ENCODE assay signal across 8 mouse cellular contexts in the genomic region with DNA sequence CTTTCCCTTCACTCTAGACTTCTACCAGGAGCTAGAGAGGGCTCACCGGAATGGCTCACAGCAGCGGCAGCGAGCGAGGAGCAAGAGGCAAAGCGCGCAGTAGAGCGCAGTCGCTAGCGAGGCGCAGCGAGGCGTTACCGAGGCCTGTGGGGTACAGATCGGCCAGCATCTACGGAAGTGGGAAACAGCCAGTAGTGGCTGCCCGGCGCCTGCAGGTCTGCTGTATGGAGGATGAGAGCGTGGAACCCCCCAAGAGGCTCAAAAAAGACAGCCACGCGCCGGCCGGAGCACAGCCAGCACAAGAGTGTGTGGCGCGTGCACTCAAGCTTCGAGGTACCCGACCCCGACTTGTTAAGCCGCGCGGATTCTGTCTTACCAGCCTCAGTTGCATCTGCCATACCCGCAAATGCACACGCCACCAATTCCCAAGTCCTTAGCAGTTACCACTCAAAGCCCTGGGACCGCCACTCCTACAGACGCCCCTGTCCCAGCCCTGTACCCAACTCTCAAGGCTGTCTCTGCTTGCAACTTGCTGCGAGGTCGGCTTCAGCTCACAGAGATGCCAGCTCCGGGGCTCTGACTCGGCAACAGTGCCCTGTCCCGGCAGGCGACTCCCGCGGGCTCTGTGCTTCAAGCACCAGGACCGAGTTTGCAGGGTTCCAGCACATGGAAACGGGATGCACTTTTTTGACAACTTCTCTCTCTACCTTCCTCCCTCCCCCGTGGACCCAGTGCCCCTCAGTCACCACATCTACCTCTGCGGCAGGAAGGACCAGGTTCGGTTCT. TPM values are rescaled to one million over a fixed set of nuclear protein-coding genes. Genes with fewer than 3 reads are reported as not detected.
DNase-seq lines count a peak whose midpoint lies in the region; ATAC-seq and TF ChIP-seq lines count a peak whose summit lies in the region.

No protein-coding gene starts in this region.

- H3K9me3 ChIP-seq in heart, embryonic 11.5 days (replicated peaks; ENCODE audit: control insufficient read depth, low read length) = no peaks in the 10 kb centered on the region

- TF ChIP-seq CTCF in left cerebral cortex, adult 2 months (IDR thresholded peaks at IDR 0.05) = no peak

- peak; percentile 73 for TF ChIP-seq POLR2A in myocyte (IDR thresholded peaks at IDR 0.05; ENCODE audit: insufficient read length, low read depth)

- 0 out of 2 replicates have a peak overlapping the region, but pooled peaks have one; percentile 22 for H3K9ac ChIP-seq in heart, embryonic 11.5 days (ENCODE audit: low read depth, low read length)

- H3K36me3 ChIP-seq in heart, embryonic 11.5 days (ENCODE audit: control insufficient read depth, insufficient read depth, low read length) = no peaks in the 10 kb centered on the region
- H3K36me3 ChIP-seq in myocyte (ENCODE audit: control insufficient read depth, insufficient read depth) = no peaks in the 10 kb centered on the region

- intact Hi-C loops in heart, postnatal 25 days (cut with DNase I) = no loop called here
- intact Hi-C loops in left cerebral cortex, adult 2 months (cut with DNase I) = no loop called here

- H3K4me2 ChIP-seq in heart, embryonic 11.5 days = peak overlapping the region; percentile 96
- H3K4me2 ChIP-seq in myocyte (ENCODE audit: low read depth) = peak overlapping the region; percentile 77

- ATAC-seq in heart, embryonic 11.5 days (replicated peaks; ENCODE audit: insufficient number of reproducible peaks, low FRiP score, low TSS enrichment) = peak; percentile 43; the same call in 1 of the 2 replicates

- 1% methylated on average over 47 of the region's 47 CpGs for WGBS in heart, embryonic 11.5 days (ENCODE audit: insufficient replicate concordance)

- H3K27ac ChIP-seq in heart, embryonic 11.5 days (ENCODE audit: low read depth, low read length) = no peak overlapping the region
- H3K27ac ChIP-seq in left cerebral cortex, adult 2 months = no peak overlapping the region

- H3K4me1 ChIP-seq in heart, embryonic 11.5 days (ENCODE audit: control insufficient read depth, insufficient read depth, low read length) = peaks cover 5% of the 10 kb centered on the region

- no peak for DNase-seq in heart, postnatal 25 days (ENCODE audit: low spot score)
- peak; percentile 68 for DNase-seq in ZHBTc4 (ENCODE audit: low read depth, low spot score)
- peak; percentile 50 for DNase-seq in forelimb bud, embryonic 11.5 days (ENCODE audit: low read depth, low spot score)
- DNase-seq in left cerebral cortex, adult 2 months (ENCODE audit: extremely low spot score in 1 of 2, low spot score in 2 of 2) = peak; percentile 23 to 52
- no peak for DNase-seq in natural killer cell, adult 2 months (ENCODE audit: low spot score in 2 of 2)
- no peak for DNase-seq in adrenal gland, adult (ENCODE audit: inconsistent age in 2 of 2, low spot score in 1 of 2)

- peaks cover 43% of the 10 kb centered on the region for H3K79me2 ChIP-seq in myocyte (ENCODE audit: control insufficient read depth, insufficient read depth)

- peak overlapping the region; percentile 57 for H3K4me3 ChIP-seq in heart, embryonic 11.5 days (ENCODE audit: low read depth, low read length)
- peak overlapping the region; percentile 49 for H3K4me3 ChIP-seq in left cerebral cortex, adult 2 months
- H3K4me3 ChIP-seq in myocyte = peak overlapping the region; percentile 63

- peaks cover 50% of the 10 kb centered on the region for H3K27me3 ChIP-seq in heart, embryonic 11.5 days (ENCODE audit: control insufficient read depth, insufficient read depth, low read length)
- no peaks in the 10 kb centered on the region for H3K27me3 ChIP-seq in myocyte (ENCODE audit: control insufficient read depth, insufficient read depth, insufficient read length)

- peak overlapping the region; percentile 10 for H3ac ChIP-seq in myocyte (ENCODE audit: control insufficient read depth, insufficient read length)

TF ChIP-seq in myocyte, 11 proteins besides CTCF, POLR2A, EP300 and RAD21:
- TF ChIP-seq SRF (IDR thresholded peaks at IDR 0.05; ENCODE audit: control insufficient read depth, insufficient read length, low read depth) (no peak), MAX (IDR thresholded peaks at IDR 0.05; ENCODE audit: low read depth) (no peak), POLR2AphosphoS2 (IDR thresholded peaks at IDR 0.05; ENCODE audit: insufficient read length, low read depth) (peak; percentile 76)

RNA-seq across cellular contexts. Expression of gene Grem1, which starts 0.7 kb away (rescaled TPM):
- 0.13 and 0.37 TPM in 2 replicates for polyA plus RNA-seq in heart, embryonic 11.5 days (2014; fragmentation: Nextera tagmentation; extraction: Ambion mirVana)
- total RNA-seq in heart, postnatal 25 days (2021) = not detected
- total RNA-seq in left cerebral cortex, adult 2 months (2021) = 1 to 10 TPM; 1.5 TPM
- 17.9 TPM for polyA plus RNA-seq in myocyte (2012; fragmentation: generic; extraction: Trizol)

Comparison
In these comparisons a context has a peak if more than half of its experiments do, and no peak if none do; other contexts are left out.
1. DNase-seq: peak in ZHBTc4 (single experiment), forelimb bud, embryonic 11.5 days (single experiment) and left cerebral cortex, adult 2 months (2 of 2); none in heart, postnatal 25 days (single experiment), natural killer cell, adult 2 months (0 of 2) and adrenal gland, adult (0 of 2).
2. Peak in every context shown above with its lines, with median percentiles within 50 percentile points of each other: H3K4me3 ChIP-seq.